Comparison of ENCODE assay signal across 9 mouse cellular contexts in the genomic region with DNA sequence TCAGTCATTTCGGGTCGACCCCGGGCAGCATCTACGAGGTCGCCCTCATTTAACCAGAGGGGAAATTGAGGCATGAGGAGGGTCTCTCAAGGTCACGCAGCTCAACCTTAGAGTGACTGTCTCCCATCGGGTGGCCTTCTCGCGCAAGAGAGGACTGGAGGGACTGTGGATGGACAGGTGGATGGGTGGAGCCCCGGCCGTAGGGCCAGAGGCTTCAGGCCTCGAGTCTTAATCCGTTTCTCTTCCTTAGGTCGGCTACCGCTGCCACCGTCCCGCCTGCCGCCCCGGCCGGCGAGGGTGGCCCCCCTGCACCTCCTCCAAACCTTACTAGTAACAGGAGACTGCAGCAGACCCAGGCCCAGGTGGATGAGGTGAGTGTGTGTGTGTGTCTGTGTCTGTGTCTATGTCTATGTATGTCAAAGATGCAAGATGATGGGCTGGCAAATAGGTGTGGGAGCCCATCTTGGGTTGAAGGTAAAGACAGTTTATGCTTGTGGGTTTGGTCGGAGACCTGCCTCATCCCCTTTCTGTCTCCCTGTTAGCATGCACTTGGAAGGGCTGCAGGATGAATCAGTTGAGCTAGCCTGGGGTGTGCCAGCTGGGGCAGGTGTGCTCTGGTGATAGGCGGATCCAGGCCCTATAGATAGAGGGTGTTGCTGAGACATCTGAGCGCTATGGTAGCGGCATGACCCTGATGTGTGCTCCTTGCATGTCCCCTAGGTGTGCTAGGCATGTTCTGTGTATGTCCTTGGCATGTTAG. TPM values are rescaled to one million over a fixed set of nuclear protein-coding genes. Genes with fewer than 3 reads are reported as not detected.
DNase-seq lines count a peak whose midpoint lies in the region; ATAC-seq lines count a peak whose summit lies in the region.
"Had no signal": no experiment of that assay in that cellular context is flagged by ENCODE, and none has a peak within 500 bp of the region (broad histone marks: within the 10 kb centered on the region; RNA-seq: fewer than 3 reads in every experiment).

No protein-coding gene starts in this region.

- H3K9ac ChIP-seq in heart, embryonic 16.5 days (ENCODE audit: low read length): peak overlapping the region; percentile 98
- H3K9ac ChIP-seq in liver, embryonic 16.5 days (ENCODE audit: low read depth, low read length): peak overlapping the region; percentile 100
- H3K9ac ChIP-seq in stomach, embryonic 15.5 days: peak overlapping the region; percentile 99

- no peaks in the 10 kb centered on the region for H3K9me3 ChIP-seq in heart, embryonic 16.5 days (replicated peaks; ENCODE audit: control insufficient read depth, low read length)
- no peaks in the 10 kb centered on the region for H3K9me3 ChIP-seq in liver, embryonic 16.5 days (replicated peaks; ENCODE audit: control insufficient read depth, low read length)
- no peaks in the 10 kb centered on the region for H3K9me3 ChIP-seq in stomach, embryonic 15.5 days

- H3K27ac ChIP-seq in heart, embryonic 16.5 days (ENCODE audit: low read length): peak overlapping the region; percentile 95
- peak overlapping the region; percentile 95 for H3K27ac ChIP-seq in liver, embryonic 16.5 days (ENCODE audit: low read length)
- H3K27ac ChIP-seq in stomach, embryonic 15.5 days: peak overlapping the region; percentile 89

- H3K4me1 ChIP-seq in heart, embryonic 16.5 days (ENCODE audit: control insufficient read depth, insufficient read depth, low read length): peaks cover 28% of the 10 kb centered on the region
- peaks cover 35% of the 10 kb centered on the region for H3K4me1 ChIP-seq in liver, embryonic 16.5 days (ENCODE audit: control insufficient read depth, low read depth, low read length)
- H3K4me1 ChIP-seq in stomach, embryonic 15.5 days: peaks cover 21% of the 10 kb centered on the region

- ATAC-seq in cerebellum, adult (ENCODE audit: insufficient number of reproducible peaks, low FRiP score, low TSS enrichment): peak; percentile 37; the same call in 1 of the 2 replicates
- peak; percentile 15; the same call in 1 of the 2 replicates for ATAC-seq in heart, embryonic 16.5 days (replicated peaks; ENCODE audit: extremely low read depth, insufficient read depth, low FRiP score)
- ATAC-seq in liver, embryonic 16.5 days (ENCODE audit: low read depth): peak; percentile 82
- no peak; the same call in 1 of the 2 replicates for ATAC-seq in stomach, embryonic 15.5 days (ENCODE audit: insufficient read depth, low FRiP score, low read depth)

- H3K36me3 ChIP-seq in heart, embryonic 16.5 days (ENCODE audit: control insufficient read depth, insufficient read depth): peaks cover 15% of the 10 kb centered on the region
- peaks cover 10% of the 10 kb centered on the region for H3K36me3 ChIP-seq in liver, embryonic 16.5 days (ENCODE audit: control insufficient read depth, insufficient read depth)
- H3K36me3 ChIP-seq in stomach, embryonic 15.5 days: 0 out of 2 replicates have a peak, but pooled peaks cover 8% of the 10 kb centered on the region

- no peak for DNase-seq in cerebellum, adult 8-10 months
- DNase-seq in spleen, adult 12 weeks (ENCODE audit: low spot score): peak; percentile 37
- DNase-seq in spleen, postnatal 14 days (ENCODE audit: low spot score in 2 of 2): no peak
- no peak for DNase-seq in adrenal gland, postnatal 4 days (ENCODE audit: low spot score in 2 of 2)

- 9% methylated on average over 25 of the region's 25 CpGs for WGBS in heart, embryonic 16.5 days
- WGBS in liver, embryonic 16.5 days (ENCODE audit: insufficient replicate concordance): 4% methylated on average over 25 of the region's 25 CpGs
- 11% methylated on average over 25 of the region's 25 CpGs for WGBS in stomach, embryonic 15.5 days

- H3K27me3 ChIP-seq in heart, embryonic 16.5 days (ENCODE audit: control insufficient read depth, insufficient read depth, low read length): no peaks in the 10 kb centered on the region
- no peaks in the 10 kb centered on the region for H3K27me3 ChIP-seq in liver, embryonic 16.5 days (ENCODE audit: control insufficient read depth, insufficient read depth, low read depth, low read length)
- no peaks in the 10 kb centered on the region for H3K27me3 ChIP-seq in stomach, embryonic 15.5 days (replicated peaks)

- peak overlapping the region; percentile 83 for H3K4me2 ChIP-seq in heart, embryonic 16.5 days (ENCODE audit: low read depth, low read length)
- H3K4me2 ChIP-seq in liver, embryonic 16.5 days (ENCODE audit: low read depth, low read length): peak overlapping the region; percentile 97
- H3K4me2 ChIP-seq in stomach, embryonic 15.5 days: peak overlapping the region; percentile 91

- H3K4me3 ChIP-seq in heart, embryonic 16.5 days (ENCODE audit: low read length): peak overlapping the region; percentile 81
- peak overlapping the region; percentile 100 for H3K4me3 ChIP-seq in liver, embryonic 16.5 days (ENCODE audit: low read depth, low read length)
- peak overlapping the region; percentile 84 for H3K4me3 ChIP-seq in stomach, embryonic 15.5 days (replicated peaks)

RNA-seq across cellular contexts. Expression of gene Vamp2, which starts 0.7 kb away (rescaled TPM):
- polyA plus RNA-seq in heart, embryonic 16.5 days (2015; fragmentation: Nextera tagmentation; extraction: Ambion mirVana): 84.1 and 91.1 TPM in 2 replicates
- polyA plus RNA-seq in liver, embryonic 16.5 days (2015; fragmentation: Nextera tagmentation; extraction: Ambion mirVana): 16.4 and 25.4 TPM in 2 replicates
- 68.5 and 84.6 TPM in 2 replicates for polyA plus RNA-seq in stomach, embryonic 15.5 days (2015; fragmentation: Nextera tagmentation; extraction: Ambion mirVana)
- 100 to 1,000 TPM; 208 to 226 TPM for total RNA-seq in adrenal gland, postnatal 4 days (2021)

RNA-seq across cellular contexts. Expression of gene Per1, which starts 6.0 kb away (rescaled TPM):
- polyA plus RNA-seq in heart, embryonic 16.5 days (2015; fragmentation: Nextera tagmentation; extraction: Ambion mirVana): 19.6 and 21.9 TPM in 2 replicates
- polyA plus RNA-seq in liver, embryonic 16.5 days (2015; fragmentation: Nextera tagmentation; extraction: Ambion mirVana): 6.9 and 8.5 TPM in 2 replicates
- 15.4 and 20.3 TPM in 2 replicates for polyA plus RNA-seq in stomach, embryonic 15.5 days (2015; fragmentation: Nextera tagmentation; extraction: Ambion mirVana)
- 100 to 1,000 TPM in 1 of 2 experiments, 10 to 100 TPM in 1; 99.4 to 130 TPM for total RNA-seq in adrenal gland, postnatal 4 days (2021)

RNA-seq across cellular contexts. Expression of gene Tmem107, which starts 18.4 kb away (rescaled TPM):
- polyA plus RNA-seq in heart, embryonic 16.5 days (2015; fragmentation: Nextera tagmentation; extraction: Ambion mirVana): 43.3 and 46.5 TPM in 2 replicates
- 20.2 and 21.7 TPM in 2 replicates for polyA plus RNA-seq in liver, embryonic 16.5 days (2015; fragmentation: Nextera tagmentation; extraction: Ambion mirVana)
- 49.6 and 55.0 TPM in 2 replicates for polyA plus RNA-seq in stomach, embryonic 15.5 days (2015; fragmentation: Nextera tagmentation; extraction: Ambion mirVana)
- total RNA-seq in adrenal gland, postnatal 4 days (2021): 10 to 100 TPM; 20.6 TPM

RNA-seq across cellular contexts. Expression of gene Borcs6, which starts 29.5 kb away (rescaled TPM):
- 11.2 and 12.0 TPM in 2 replicates for polyA plus RNA-seq in heart, embryonic 16.5 days (2015; fragmentation: Nextera tagmentation; extraction: Ambion mirVana)
- polyA plus RNA-seq in liver, embryonic 16.5 days (2015; fragmentation: Nextera tagmentation; extraction: Ambion mirVana): 3.1 and 3.6 TPM in 2 replicates
- polyA plus RNA-seq in stomach, embryonic 15.5 days (2015; fragmentation: Nextera tagmentation; extraction: Ambion mirVana): 10.3 and 10.7 TPM in 2 replicates
- 10 to 100 TPM; 24.3 to 26.0 TPM for total RNA-seq in adrenal gland, postnatal 4 days (2021)

RNA-seq across cellular contexts. Expression of gene Hes7, which starts 31.2 kb away (rescaled TPM):
- polyA plus RNA-seq in heart, embryonic 16.5 days (2015; fragmentation: Nextera tagmentation; extraction: Ambion mirVana): 0.50 TPM in 2 replicates
- polyA plus RNA-seq in liver, embryonic 16.5 days (2015; fragmentation: Nextera tagmentation; extraction: Ambion mirVana): 0.06 and 0.07 TPM in 2 replicates
- polyA plus RNA-seq in stomach, embryonic 15.5 days (2015; fragmentation: Nextera tagmentation; extraction: Ambion mirVana): 0.76 and 1.0 TPM in 2 replicates
- total RNA-seq in adrenal gland, postnatal 4 days (2021): under 1 TPM; 0.51 to 0.59 TPM
- total RNA-seq: hematopoietic stem cell, adult 5-6 weeks had no signal
